Mouse (Mus musculus): ENCODE results near the gene Stab2.

DNA sequence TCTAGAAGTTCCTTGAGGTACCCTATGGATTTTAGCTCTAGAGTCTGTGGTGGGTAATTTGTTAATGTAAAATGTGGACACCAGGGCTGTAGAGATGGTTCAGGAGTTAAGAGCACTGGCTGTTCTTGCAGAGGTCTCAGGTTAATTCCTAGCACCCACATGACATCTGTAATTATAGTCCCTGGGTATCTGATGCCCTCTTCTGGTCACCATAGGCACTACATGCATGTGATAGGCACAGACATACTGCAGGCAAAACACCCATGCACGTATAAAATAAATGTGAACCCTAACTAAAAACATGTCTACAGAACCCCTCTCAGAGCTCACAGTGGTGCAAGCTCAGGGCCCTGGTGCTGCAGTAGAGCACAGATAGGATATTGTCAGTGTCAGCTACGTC, 178.3 kb downstream of the Stab2 start:
- TF ChIP-seq CTCF (conservative IDR thresholded peaks at IDR 0.05; ENCODE audit: insufficient read depth, insufficient read length, low read depth, low read length) (peak; percentile 25; the same call in 1 of the 2 replicates), POLR2A (IDR thresholded peaks at IDR 0.05; ENCODE audit: low read depth, low read length) (no peak)
